Mouse (Mus musculus) gastrocnemius, postnatal 14 days (tissue): ENCODE measurements at regions not wholly inside any gene's neighbourhood (a gene's known extent, or its start where the extent isn't known, plus 50 kb on each side); places are given as distances from the start of the nearest gene placed in this dataset.
A peak's percentile ranks its signal among the peaks of the same experiment; 100 is the strongest.
"Not testable (repeated sequence)": the region's sequence is repeated elsewhere in the genome, so short reads cannot be mapped to it uniquely, and the experiment has no call there.

Source experiments
- DNase-seq: peaks from one replicate; pipeline ENCODE4 v3.0.0; 2021; ENCODE audit warnings: mixed read lengths
- intact Hi-C: fragments of 180-260 bp; cut with DNase I; formaldehyde crosslinking; loops from one replicate; pipeline ENCODE4 v1.15.1; 2025; ENCODE audit warnings: low total_unique reads

DNA sequence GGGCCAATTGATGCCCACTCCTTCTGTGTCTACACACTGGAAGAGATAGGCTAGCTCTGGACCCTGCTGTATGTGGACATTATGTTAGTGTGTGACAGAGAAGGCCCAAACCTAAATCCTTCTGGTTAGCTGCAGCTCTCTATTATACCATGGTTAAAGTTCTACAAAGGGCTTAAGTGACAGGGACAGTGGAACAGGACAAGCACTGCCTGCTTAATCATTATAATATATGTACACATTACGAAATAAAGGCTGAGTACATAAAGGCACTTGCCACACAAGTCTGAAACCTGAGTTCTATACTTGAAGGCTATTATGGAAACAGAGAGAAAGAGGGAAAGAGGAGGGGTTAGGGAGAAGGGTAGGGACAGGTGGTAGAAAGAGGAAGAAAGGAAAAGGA lies 55.2 kb downstream of the Rdh14 start:
- DNase-seq = no peak
- intact Hi-C loops = no loop called here

GRCm38 (mm10) chr12:10457960-10458655 lies 67.5 kb downstream of the Rdh14 start:
- no peak for DNase-seq
- intact Hi-C loops = no loop called here

- DNase-seq = no peak
- intact Hi-C loops = no loop called here
Measured at GRCm38 (mm10) chr12:10461796-10462195, 71.2 kb downstream of the Rdh14 start.

DNA sequence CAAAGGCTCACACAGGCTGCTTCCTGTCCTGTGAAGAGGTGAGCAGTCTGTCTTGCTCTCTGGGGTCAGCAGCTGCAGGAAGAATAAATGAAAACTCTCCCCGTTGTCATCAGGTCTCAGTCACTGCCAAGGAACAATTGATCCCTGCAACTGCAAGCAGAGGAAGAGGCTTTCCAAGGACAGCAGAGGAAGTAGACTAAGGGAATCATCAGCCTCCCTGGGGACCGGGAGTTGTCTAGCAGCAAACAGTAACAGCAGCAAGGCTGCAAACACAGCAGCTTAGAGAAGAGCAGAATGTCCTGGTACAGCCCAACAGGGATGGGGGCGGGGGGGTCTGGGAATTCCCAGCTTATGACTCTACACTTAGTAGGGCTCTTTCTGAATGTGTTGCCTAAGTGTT lies 72.4 kb downstream of the Rdh14 start:
- intact Hi-C loops = no loop called here
- DNase-seq = peak; percentile 79

GRCm38 (mm10) chr12:10473986-10474385 lies 83.4 kb downstream of the Rdh14 start:
- intact Hi-C loops = no loop called here
- DNase-seq = peak; percentile 14

DNA sequence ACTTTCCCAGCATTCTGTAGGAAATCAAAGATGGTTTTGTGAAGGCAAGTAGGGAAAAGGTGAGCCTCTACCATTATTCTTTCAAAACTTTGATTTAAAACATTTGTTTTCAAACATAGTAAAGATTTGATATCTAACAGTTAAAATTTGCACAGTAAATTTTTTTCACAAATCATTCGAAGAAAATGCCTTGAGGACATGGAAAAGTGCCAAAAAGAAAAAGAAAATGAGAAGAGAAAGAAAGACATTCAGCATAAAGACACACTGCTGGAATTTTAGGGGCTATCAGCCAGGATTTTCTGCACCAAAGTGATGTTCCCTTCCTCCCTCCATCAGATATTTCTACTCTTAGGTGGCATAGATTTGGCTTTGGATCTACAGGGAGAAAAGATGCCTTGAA lies 90.2 kb downstream of the Rdh14 start:
- DNase-seq = no peak
- intact Hi-C loops = no loop called here

DNA sequence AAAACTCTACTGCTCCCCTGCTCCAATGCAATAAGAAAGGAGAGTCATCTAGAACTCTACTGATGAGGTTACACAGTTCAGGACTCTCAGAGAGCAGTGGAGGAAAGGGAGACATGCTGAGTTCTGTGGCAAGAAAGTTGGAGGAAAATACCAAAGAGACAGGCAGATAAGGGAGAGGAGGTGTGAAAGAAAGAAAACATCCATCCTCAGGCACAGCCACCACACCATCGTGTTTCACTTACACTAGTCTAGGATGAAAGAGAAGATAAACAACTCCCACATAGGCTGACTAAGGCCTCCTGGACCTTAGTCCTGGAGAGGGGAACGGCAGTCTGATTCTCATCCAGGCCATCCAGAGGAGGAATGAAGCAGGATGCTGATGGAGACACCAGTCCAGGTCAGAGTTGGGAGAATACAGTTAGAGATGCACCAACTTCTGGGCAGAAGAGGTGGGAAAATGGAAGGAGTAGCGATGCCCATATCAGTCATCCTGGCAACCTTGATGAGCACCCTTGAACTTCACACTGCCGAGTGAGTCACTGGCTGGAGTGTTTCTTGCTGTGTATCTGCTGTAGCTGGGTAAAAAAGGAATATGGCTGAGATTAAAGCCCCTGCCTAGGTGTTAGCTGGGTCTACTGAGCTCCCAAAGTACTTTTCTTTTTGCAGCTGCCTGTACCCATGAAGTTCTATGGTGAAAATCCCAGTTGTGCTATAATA lies 91.9 kb downstream of the Rdh14 start:
- no peak for DNase-seq
- intact Hi-C loops = no loop called here

DNA sequence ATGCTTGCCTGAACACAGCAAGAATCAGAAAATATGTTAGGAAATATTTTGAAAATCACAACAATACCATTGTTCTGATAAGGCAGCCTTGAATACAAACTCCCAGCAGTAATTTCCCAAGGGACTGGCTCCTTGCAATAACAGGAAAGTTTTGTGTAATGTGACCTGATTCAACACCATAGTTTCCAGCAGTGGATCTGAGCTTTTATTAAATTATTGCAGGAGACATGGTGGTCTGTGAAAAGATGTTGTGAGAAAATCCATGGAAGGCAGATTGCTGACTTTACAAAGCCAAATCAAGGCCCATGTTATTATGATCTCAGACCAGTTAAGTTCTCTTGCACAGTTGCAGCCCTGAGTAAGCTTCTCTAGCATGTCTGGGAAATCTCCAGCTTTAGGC lies 116.1 kb downstream of the Rdh14 start:
- DNase-seq = no peak
- intact Hi-C loops = no loop called here

GRCm38 (mm10) chr12:10513526-10513925 lies 123.0 kb downstream of the Rdh14 start:
- DNase-seq = no peak
- intact Hi-C loops = no loop called here

GRCm38 (mm10) chr12:10514278-10514677 lies 123.7 kb downstream of the Rdh14 start:
- intact Hi-C loops = no loop called here
- peak; percentile 12 for DNase-seq

DNA sequence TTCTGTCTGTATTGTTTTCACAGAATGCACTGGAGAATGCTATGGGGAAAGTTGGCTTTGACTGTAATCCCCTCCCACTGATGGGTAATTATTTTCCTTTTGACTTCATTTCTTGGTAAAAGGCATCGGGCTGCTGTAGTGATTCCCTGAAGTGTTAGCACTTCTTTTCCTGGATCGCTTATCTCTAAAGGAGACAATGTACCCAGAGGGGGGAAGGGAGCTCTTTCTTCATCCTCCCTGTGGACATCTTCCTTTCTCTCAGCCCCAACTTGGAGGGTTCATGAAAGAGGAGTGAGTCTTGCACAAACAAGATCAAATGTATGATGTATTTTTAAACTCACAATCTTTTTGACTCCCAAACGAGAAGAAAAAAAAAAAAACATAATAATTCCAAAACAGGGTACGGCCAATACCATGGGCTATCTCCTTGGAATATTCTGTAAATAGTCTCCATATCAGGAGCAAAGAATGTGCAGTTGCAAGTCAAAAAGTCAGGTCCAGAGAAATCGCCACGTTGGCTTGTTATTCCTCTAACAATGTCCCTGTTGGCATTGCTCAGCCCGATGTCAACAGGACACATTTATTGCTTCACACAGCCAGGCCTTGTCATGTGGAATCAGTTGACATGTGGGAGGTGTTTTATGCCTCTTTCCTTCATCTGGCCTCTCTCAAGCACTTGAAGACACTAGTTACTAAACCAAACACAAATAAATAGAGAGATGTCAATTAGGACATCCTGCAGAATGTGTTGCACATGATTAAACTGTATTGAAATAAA lies 134.1 kb downstream of the Rdh14 start:
- intact Hi-C loops = no loop called here
- no peak for DNase-seq

- no peak for DNase-seq
- intact Hi-C loops = no loop called here
Measured at GRCm38 (mm10) chr12:10525934-10526333, 135.4 kb downstream of the Rdh14 start.

- intact Hi-C loops = no loop called here
- DNase-seq = no peak
Measured at GRCm38 (mm10) chr12:10529077-10529476, 138.5 kb downstream of the Rdh14 start.

- intact Hi-C loops = no loop called here
- no peak for DNase-seq
Measured at GRCm38 (mm10) chr12:10530996-10531395, 140.4 kb downstream of the Rdh14 start.

GRCm38 (mm10) chr12:10533971-10534370 lies 143.4 kb downstream of the Rdh14 start:
- no peak for DNase-seq
- intact Hi-C loops = no loop called here

- no peak for DNase-seq
- intact Hi-C loops = no loop called here
Measured at GRCm38 (mm10) chr12:10536239-10536638, 145.7 kb downstream of the Rdh14 start.

GRCm38 (mm10) chr12:10537069-10537468 lies 146.5 kb downstream of the Rdh14 start:
- intact Hi-C loops = no loop called here
- peak; percentile 55 for DNase-seq

GRCm38 (mm10) chr12:10549481-10550201 lies 159.1 kb downstream of the Rdh14 start:
- DNase-seq = no peak
- intact Hi-C loops = no loop called here

GRCm38 (mm10) chr12:10554701-10555100 lies 164.1 kb downstream of the Rdh14 start:
- DNase-seq, intact Hi-C loops: not testable (repeated sequence)

DNA sequence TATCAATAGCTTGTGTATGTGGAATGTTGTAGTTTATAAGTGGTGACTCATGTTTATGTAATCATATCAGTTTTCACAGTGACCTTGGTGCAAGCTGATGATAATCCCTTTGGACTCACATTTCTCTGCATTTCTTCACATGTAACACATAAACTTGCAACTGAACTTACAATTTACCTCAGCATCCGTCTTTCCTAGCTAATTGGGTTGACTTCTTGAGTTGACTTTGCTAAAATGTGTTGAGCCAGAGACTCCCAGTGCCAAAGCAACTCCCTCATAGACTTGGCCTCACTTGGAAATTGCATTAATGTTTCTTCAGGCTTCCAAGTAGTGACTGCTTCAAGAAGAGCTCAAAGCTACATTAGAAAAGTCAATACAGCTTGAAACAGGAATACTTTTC lies 172.4 kb downstream of the Rdh14 start:
- intact Hi-C loops = no loop called here
- no peak for DNase-seq
